Mouse (Mus musculus) layer of hippocampus, adult 11-12 months (tissue): Measurements from ENCODE around the gene Adamts17.
A peak's percentile ranks its signal among the peaks of the same experiment; 100 is the strongest.

Experiments used
- DNase-seq: peaks from one replicate; pipeline ENCODE4 v3.0.0; 2022; ENCODE audit warnings: low spot score

Adamts17 gene

DNA sequence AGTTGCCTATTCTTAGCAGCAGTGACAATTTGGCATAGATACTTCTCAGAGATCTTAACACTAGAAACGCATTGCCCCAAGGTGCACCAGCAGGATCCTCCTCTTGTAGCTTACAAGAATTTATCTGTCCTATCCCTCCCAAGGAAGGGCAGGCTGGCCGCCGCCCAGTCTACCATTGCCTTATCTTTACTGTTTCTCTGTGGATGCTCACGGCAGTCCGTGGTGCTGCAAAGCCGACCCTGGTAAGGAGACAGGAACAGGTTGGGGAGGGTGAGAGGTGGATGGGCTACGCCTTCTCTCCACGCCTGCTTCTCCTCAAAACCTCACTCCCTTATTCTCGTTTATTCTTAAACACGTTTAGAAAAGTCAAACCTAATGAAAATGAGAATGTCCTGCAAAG lies 195.7 kb downstream of the Adamts17 start:
- no peak for DNase-seq

DNA sequence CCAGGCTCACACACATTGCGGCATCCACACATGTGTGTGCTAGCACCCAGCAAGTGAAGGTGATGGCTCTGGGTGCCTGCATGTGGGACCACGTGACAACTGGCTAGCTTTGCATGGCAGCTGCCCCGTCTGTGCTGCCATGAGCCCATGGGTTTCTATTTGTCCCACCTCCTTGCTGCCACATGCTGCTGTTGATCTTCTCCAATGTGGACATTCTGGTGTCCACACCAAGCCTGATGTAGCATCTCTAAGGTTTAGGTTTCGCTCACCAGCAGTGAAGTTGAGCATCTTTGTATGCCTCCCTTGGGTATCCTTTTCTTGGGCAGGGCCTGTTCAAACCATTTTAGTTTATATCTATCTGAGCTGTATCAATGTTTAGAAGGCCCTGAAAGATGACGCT lies 196.1 kb downstream of the Adamts17 start:
- DNase-seq, result no peak

DNA sequence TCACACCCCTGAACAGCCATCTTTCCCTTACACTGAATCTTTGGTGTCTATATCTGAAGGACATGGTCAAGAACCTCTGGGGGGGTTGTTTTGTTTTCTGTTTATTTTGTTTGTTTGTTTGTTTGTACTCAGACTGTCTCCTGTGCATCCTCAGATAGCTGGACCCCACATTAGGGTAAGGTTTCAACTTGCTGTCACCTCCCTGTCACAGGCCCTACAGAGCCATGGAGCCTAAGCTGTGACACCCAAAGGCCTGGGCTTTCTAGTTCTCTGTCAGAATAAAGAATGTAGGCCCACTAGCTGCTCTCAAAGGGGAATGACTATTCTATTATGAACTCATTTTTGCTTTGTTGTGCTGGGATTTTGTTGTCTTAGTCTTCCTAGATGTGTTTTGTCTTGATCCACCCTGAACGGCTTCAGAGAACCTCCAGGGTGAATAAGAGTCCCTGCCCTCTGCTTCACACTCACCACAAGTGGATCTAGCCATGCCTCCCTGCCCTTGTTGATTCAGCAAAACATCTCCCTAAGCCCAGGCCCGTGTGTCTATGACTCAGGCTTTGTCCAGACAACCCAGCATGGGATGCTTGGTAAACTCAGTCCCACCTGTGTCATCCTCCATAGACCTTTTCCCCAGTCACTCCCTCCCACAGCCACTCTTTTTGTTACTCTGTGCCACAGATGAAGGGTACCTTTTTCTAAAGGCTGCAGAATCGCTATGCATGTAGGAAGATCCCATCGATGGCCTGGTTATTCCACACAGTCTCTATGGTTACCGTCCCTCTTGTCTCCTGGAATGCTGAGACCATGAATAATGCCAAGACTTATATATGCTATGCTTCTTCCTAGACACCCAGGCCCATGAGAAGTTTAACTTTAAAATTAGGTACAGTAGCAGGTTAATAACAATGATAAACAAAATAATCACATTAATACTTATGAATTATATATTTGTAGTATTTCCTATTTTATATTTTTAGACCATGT lies 197.3 kb downstream of the Adamts17 start:
- no peak for DNase-seq

DNA sequence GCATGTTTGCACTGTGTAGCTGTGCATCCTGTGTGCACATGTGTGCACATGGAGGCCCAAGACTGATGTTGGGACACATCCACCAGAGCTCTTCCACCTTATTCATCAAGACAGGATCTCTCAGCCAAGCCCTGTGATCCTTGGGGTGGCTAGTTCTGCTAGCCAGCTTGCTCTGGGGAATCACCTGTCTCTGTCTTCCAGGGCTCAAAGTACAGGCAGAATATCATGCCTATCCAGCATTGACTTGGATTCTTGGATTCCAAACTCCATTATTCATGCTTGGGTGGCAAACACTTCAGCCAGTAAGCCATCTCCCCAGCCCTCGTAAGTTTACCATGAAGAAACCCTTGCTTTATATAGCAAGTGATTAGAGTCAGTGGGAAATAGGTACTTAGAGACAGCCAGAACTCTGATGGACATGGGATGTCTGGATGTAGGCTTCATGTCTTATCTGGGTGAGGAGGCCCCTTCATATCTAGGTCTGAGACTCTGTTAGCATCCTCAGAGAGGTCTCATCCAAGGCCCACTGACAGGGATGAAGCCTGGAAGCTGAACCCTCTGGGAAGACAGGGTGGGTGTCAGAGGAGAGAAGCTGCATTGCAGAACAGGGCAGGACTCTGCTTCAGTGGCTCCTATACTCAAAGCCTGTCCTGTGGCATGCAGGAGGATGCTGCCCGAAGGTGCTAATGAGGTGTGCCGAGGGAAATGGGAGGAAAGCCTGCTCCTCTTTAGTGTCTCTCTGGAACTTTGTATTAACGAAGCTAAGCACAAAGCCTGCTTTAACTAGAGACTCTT lies 198.4 kb downstream of the Adamts17 start:
- DNase-seq, result no peak

DNA sequence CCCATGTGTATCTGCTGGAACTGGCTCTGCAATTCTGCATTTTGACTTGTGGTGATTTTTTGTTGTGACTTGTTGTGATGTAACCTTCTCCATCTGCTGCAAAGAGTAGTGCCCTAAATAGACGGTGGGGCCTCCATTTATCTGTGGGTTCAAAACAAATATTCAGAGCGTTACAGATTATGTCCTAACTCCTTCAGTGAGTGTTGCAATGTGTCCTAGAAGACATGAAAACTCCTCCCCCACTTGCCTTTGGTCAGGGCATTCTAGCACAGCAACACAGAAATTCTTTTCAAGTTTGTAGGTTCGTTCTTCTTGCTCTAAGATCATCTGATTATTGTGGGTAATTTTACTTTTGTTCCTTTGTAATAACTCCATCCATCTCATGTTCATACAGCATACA lies 199.6 kb downstream of the Adamts17 start:
- DNase-seq, result no peak

DNA sequence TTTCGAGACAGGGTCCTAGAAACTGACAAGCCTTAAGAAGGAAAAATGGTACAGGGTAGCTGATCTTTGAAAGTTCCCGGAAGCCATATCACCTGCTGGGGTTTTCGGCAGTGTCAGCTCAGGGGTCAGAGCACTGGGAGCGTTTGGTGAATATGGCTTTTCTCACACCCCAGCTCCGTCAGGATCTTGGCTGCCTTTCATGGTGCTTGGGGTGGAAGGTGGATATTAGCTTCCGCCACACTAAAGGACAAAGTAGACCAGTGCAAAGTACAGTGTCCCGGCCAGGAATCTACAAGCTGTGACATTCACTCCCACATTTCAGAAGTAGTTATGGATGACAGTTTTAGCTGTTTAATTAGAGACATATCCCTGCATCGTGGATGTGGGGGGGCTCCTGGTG lies 200.3 kb downstream of the Adamts17 start:
- DNase-seq, result no peak

DNA sequence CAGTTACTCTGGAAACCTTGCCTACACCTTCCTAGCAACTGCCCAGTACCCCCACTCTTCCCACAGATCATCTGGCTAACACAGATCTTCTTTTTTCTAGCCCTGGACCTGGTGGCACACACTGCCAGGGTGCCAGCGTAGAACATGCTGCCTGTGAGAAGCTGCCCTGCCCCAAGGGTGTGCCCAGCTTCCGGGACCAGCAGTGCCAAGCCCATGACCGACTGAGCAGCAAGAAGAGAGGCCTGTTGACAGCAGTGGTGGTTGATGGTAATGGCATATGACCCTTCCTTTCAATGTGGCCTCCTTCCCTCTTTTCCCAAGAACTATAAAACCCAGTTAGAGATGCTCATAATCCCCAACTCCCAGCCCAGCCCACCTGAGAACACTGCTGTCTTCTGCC lies 202.2 kb downstream of the Adamts17 start:
- no peak for DNase-seq

DNA sequence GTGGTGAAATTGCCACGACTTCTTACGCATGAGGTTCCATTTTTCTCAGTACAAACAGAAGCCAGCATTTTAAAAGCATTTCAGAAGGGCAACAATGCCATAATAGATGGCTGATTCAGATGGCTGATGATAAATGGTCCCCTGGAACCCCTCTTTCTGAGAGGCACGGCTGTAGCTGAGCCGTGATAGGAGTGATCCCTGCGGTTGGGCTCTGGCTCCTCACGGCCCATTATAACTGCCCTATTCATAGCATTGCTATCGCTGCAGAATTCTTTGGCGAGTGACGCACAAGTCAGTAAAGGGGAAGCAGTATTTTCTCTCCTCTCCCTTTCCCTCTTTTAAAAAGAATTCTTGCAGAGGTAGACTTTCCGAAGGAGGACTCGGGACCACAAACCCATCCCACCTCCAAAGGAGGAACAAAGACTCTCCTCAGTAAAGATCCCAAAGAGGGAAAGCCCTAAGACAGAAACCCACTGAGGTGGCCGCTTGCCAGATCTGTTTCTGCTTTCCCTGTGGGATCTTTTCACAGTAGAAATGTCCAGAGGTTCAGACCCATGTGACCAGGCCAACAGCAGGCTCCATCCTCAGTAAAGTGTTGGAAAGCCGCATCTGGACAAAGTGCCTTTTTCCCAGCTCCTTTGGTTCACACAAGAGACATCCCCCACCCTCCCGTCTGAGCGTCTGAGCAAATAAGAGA lies 204.7 kb downstream of the Adamts17 start:
- DNase-seq, result peak; percentile 39

DNA sequence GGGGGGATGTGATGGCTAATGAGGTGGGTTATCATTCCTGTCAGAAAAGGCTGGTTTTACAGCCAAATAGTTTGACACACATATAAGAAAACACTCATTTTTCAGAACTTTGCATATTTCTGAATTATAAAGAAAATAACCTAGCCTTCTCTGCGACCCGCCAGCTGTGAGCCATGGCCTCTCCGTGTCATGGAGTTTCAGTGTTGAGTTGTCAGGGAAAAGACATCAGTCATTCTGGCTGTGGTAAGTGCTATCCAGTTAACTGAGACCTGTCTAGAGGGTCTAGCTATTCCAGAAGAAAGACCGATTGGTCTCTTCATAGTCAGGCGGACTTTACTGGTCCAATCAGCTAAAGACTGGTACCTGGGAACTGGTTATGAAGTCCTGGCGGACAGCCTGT lies 205.7 kb downstream of the Adamts17 start:
- no peak for DNase-seq

DNA sequence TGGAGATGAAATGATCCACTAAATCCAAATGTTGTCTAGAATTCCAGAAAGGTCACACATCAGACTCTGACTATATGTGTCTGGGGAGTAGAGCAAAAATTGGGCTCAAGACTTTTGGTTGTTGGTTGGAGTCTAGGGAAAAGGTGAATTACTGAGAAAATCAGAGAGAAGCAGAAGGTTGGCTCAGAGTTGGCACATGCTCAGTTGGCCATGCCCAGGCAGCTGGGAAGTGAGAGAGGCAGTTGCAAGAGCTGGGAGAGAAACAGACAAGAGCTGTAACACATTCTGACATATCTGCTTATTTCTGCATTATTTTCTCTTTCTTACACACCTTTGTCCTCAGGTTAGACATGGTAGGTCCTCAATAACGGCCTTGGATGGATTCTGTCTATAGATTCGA lies 209.7 kb downstream of the Adamts17 start:
- DNase-seq, result no peak

DNA sequence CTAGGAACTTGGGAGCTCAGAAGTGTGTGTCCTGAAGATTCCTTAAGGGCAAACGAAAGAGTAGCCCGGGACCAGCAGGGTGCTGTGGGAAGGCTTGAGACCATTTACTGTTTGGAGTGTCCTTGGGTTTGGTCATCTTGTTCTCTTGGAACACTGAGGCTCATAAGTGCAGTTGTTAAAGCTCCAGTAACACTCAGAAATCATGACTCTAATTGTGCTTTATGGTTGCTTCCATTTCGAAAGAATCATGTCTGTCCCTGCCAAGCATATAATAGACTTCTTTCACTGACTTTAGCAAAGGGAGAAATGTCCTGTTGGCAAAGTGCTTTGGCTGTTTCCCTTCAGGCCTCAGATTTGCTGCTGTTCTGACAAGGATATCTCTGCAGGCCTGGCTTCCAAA lies 210.9 kb downstream of the Adamts17 start:
- no peak for DNase-seq

DNA sequence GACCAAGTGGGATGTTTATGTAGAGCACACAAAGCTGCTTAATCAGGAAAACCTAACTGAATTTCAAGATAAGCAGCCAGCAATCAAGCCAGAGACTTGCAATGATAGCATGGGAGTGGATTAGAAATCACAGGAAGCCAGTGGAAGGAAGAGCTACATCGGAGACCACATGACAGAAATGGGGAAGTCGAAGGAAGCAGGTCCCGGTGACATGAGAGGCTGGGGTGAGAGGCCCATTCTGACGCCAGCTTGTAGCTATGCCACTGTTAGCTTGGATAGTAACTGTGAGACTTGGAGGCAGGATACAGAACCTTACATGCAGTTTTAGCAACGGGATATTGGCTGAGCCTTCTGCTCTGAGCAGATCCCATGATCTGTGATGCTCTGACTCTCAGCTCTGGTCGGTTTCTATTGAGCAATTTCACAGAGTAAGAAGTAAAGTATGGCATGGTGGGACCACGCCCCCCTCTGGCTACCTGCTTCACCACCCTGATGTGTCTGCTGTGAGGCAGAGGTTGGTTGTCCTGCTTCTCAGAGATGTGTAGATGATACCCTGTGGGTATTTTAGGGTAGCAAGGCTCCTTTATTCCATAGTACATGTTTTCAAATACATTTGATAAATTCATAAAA lies 211.7 kb downstream of the Adamts17 start:
- DNase-seq, result no peak

DNA sequence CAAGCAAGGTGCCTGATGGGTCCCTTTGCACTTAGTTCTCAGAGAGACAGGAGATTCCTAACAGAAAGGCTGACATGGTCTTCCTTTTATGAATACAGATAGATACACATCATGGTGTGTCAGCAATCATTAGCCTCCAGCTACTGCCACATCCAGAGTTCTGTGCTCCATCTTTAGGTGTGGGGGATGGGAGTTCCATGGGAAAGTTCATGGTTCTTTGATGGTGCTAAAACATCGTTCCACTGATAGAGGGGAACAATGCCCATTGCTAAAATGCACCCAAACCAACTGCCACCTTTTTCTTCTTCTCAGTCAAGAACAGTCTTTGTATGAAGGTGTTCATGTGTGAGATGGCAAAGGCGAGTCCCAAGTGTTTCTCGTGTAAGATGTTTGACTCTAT lies 215.3 kb downstream of the Adamts17 start:
- no peak for DNase-seq

DNA sequence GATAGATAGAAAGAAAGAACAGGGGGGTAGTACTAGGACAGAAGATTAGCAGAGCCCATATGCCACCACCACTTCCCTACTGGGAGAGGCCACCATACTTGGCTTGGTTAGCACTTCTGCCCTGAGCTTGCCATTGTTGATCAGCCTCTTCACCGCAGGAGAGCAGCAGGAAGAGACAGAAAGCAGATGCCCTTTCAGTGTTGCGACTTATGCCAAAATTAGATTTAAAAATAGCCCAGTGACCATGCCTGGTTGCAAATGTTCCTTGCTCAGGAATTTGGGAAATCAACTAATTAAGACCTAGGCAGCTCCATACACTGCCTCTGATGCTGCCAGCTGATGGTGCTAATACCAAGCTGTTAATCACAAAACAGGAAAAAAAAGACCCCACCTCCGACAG lies 216.0 kb downstream of the Adamts17 start:
- peak; percentile 42 for DNase-seq

DNA sequence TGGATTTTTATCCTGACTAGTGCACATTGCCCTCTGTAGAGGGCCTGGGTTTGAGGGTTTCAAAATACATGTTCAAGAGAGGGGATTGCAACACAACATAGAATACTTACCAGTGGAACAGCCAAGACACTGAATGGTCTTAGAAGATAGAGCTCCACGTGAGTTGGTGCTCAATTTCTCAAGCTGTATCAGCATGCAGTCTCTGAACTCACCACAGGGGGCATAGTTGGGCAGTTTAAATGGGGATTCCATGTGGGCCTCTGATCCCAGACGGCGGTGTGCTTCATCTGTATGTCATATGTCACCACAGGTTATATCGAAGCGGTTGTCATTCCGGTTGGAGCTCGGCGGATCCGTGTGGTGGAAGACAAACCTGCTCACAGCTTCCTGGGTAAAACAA lies 222.2 kb downstream of the Adamts17 start:
- DNase-seq, result peak; percentile 52

DNA sequence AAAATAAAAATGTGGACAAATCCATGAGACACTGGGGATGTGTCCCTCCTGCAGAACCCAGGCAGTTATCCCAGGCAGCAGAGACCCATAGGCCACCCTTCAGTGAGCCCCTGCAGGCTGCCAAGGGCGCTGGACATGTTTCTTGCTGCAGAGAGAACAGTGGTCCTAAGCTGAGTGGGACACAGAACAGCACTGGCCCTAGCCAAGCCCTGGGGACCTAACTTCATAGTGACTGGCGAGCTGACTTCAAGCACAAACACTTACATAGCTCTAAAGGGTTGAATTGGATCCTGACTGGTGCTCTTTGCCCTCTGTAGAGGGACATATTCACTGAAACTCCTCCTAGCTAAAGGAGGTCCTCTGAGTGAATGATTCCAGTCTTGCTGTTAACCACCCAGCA lies 223.0 kb downstream of the Adamts17 start:
- no peak for DNase-seq

DNA sequence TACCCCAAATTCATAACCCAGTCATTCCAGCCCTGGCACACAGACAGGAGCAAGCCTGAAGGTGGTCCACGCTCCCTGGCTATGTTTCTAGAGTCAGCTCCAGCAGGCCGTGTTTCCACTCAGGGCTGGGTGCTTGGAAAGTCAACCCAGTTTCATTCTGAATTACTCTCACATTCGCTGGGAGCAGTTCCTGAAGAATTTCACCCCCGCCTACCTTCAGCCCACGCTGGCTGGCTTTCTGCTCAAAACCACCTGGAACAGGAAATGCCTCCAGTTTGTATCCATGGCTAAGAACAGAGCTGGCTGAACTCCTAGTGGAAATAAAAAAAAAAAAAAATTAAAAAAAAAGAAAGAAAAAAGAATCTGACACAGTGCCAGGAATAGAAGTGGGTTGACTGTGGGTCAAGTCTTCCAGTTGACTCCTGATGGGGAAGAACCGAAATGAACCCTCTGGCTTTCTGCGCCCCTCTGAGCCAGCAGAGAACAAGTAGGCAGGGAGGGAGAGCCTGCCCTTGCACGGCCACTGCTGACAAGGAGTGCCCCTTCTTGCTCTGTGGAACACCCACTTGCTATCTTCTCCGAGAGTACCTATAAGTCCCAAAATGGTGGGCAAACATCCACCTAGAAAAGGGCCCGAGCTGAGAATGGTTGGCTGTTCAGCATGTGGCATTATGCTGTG lies 225.2 kb downstream of the Adamts17 start:
- DNase-seq, result peak; percentile 63

DNA sequence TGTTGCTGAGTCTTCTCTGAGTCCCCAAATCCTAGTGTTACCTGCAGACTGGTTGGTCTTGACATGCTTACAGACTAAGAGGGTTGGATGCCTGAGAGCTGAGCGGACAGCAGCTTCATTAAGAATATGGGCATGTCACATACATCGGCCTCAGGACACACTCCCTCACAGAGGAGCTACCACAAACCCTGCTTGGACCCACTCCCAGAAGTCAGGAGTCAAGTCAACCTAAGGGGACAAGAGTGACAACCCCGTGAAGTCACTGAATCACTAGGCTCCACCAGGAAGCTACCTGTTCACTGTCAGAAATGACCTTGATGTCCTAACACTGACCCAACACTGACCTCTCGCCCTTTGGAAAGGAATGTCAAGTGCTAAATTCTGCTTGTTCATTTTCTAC lies 226.1 kb downstream of the Adamts17 start:
- no peak for DNase-seq

DNA sequence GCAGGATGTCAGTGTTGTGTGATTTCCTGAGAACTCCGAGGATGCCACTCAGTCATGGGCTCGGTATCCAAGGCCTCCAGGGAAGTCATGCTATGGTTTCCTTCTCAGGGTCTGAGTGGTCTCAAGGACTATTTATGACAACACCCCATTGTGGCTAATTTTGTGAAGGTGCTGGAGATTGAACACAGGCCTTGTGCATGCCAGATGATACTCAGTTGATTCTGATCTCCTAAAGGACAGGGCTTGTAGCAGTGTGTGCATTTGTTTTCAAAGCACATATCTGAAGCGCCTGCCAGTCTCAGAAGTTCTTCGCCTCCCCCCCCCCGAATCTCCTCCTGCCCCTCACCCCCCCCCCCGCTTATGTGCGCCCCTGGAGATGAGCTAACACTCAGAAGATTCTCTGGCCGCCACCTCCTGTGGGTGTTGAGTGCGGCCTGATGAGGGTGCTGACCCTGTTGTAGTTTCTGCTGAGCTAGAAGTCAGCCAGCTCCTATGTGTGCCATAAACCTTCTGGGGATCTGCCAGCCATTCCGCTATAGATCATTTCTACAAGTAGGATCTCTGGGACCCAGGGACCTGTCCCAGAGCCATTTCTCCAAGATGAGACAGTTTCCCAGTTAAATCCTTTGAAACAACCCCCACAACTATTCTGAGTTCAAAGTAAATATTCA lies 232.6 kb downstream of the Adamts17 start:
- DNase-seq, result no peak

DNA sequence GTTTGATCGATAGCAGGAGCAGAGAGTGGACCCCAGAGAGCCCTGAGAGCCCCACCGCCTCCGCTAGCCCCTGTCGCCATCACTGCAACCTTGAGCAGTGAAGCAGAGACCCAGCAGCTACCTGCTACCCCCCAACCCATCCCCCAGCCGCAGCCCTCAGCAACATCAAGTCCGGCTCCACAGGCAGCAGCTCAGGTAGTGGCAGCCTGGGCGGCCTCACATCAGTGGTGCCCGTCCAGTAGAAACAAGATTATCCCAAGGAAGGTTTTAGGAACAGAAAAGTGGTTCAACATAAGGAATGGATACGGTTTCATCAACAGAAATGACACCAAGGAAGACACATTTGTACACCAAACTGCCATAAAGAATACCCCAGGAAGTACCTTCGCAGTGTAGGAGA lies 243.2 kb downstream of the Adamts17 start:
- DNase-seq, result no peak

DNA sequence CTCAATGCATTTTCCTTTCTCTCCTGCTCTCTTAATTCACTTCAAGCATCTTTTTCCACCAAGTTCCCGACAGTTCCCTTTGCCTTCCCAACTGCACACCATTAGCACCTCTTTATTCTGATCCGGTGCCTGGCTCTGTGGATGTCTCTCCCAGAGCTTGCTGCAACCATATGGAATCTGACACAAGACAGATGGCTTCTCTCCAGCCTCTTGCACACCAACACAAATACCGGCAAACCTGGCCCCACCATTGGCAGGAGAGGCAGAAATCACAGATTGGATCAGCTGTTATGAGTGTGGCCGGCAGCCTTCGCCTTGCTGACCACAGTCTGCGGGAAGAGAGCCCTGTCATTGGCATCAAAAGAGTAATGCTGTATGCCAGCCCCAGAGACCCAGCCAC lies 248.2 kb downstream of the Adamts17 start:
- peak; percentile 31 for DNase-seq
